Mouse (Mus musculus) testis, adult 2 months (tissue): ENCODE measurements around the gene Pdilt.

Experiments used
- CTCF ChIP-seq: fragments of 200-500 bp; IDR thresholded peaks from 2 replicates; pipeline ENCODE4 v1.5.1; 2012; ENCODE audit warnings: low read depth, mild to moderate bottlenecking, inconsistent platforms, low read length, moderate library complexity; ENCODE audit not compliant: control insufficient read depth, insufficient read depth, insufficient replicate concordance
- POLR2A ChIP-seq: fragments of 200-500 bp; IDR thresholded peaks from 2 replicates; pipeline ENCODE4 v1.6.1; 2012; ENCODE audit warnings: low read depth, mild to moderate bottlenecking, inconsistent platforms, low read length, moderate library complexity; ENCODE audit not compliant: control insufficient read depth

GRCm38 (mm10) chr7:119521816-119522215 is 1.5 kb downstream of the Pdilt start:
- no peak for TF ChIP-seq CTCF
- no peak for TF ChIP-seq POLR2A
